ENCODE assay signal across 7 mouse cellular contexts in the genomic region with DNA sequence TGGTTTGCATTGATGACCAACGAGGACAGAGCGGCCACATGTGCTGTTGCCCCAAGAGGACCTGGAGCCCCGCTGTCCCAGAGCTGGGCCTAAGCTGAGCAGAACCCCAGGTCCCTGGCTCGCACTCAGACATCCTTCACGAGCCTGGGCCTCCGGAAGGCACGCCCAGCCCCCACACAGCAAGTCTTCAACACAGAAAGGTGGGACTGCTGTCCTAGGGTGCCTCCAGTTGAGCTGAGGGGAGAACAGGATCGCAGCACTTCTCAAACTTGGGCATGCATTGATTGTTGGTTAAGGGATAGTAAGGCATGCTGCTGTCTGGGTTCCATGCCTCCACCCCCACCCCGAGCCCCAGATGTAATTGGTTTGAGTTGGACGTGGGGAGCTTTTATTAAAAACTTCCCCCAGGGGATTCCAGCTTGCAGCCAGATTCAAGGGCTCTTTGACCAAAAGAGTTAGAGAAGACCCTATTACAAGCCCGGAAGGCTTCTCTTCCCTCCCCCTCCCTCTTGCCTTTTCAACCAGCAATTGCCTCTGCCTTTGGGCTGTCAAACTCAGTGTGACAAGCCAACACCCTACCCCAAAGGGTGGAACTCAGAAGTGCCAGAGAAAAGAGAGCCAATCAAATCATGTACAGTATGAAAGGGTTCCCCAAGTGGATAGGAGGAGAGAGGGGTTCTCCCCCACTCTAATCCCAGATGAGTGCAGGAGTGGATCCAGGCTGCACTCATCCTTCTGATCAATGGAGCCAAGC. TPM values are rescaled to one million over a fixed set of nuclear protein-coding genes. Genes with fewer than 3 reads are reported as not detected.
A peak's percentile ranks its signal among the peaks of the same experiment; 100 is the strongest.
DNase-seq lines count a peak whose midpoint lies in the region; ATAC-seq and TF ChIP-seq lines count a peak whose summit lies in the region.

No protein-coding gene starts in this region.

- WGBS in lung, embryonic 14.5 days, result 5% methylated on average over 11 of the region's 11 CpGs
- WGBS in embryonic facial prominence, embryonic 12.5 days, result 2% methylated on average over 11 of the region's 11 CpGs
- 1% methylated on average over 11 of the region's 11 CpGs for WGBS in hindbrain, postnatal 0 days

- peak; percentile 47 for DNase-seq in lung, embryonic 14.5 days
- no peak for DNase-seq in lung, postnatal 14 days
- peak; percentile 64 for DNase-seq in hindbrain, postnatal 0 days (ENCODE audit: low spot score)
- DNase-seq in mesoderm, embryonic 11.5 days (ENCODE audit: low read depth, low spot score), result peak; percentile 35
- DNase-seq in Muller cell, postnatal 12 days (ENCODE audit: inconsistent ontology term), result no peak

- peak overlapping the region; percentile 52 for H3K4me3 ChIP-seq in lung, embryonic 14.5 days (ENCODE audit: low read depth, low read length)
- H3K4me3 ChIP-seq in embryonic facial prominence, embryonic 12.5 days, result peak overlapping the region; percentile 53
- H3K4me3 ChIP-seq in hindbrain, postnatal 0 days (ENCODE audit: low read length), result peak overlapping the region; percentile 60

- peak; percentile 82 for ATAC-seq in lung, embryonic 14.5 days (ENCODE audit: insufficient read depth)
- ATAC-seq in activated CD4-positive, CD25-positive, alpha-beta regulatory T cell, adult 4 months, result peak; percentile 42
- peak; percentile 70; the same call in 1 of the 2 replicates for ATAC-seq in embryonic facial prominence, embryonic 12.5 days (ENCODE audit: insufficient number of reproducible peaks, insufficient read depth, low FRiP score, low TSS enrichment)
- ATAC-seq in hindbrain, postnatal 0 days, result peak; percentile 82

- peaks cover 3% of the 10 kb centered on the region; the same call in 1 of the 2 replicates for H3K4me1 ChIP-seq in lung, embryonic 14.5 days (ENCODE audit: insufficient read depth)
- peaks cover 18% of the 10 kb centered on the region for H3K4me1 ChIP-seq in embryonic facial prominence, embryonic 12.5 days
- peaks cover 6% of the 10 kb centered on the region; the same call in 1 of the 2 replicates for H3K4me1 ChIP-seq in hindbrain, postnatal 0 days (ENCODE audit: insufficient read depth, low read length)

- H3K4me2 ChIP-seq in lung, embryonic 14.5 days, result peak overlapping the region; percentile 75
- peak overlapping the region; percentile 68 for H3K4me2 ChIP-seq in embryonic facial prominence, embryonic 12.5 days (replicated peaks)
- peak overlapping the region; percentile 85 for H3K4me2 ChIP-seq in hindbrain, postnatal 0 days (ENCODE audit: low read depth, low read length)

- H3K36me3 ChIP-seq in lung, embryonic 14.5 days (ENCODE audit: insufficient read depth), result no peaks in the 10 kb centered on the region
- H3K36me3 ChIP-seq in embryonic facial prominence, embryonic 12.5 days, result no peaks in the 10 kb centered on the region
- H3K36me3 ChIP-seq in hindbrain, postnatal 0 days (ENCODE audit: insufficient read depth, low read length), result no peaks in the 10 kb centered on the region

- no peaks in the 10 kb centered on the region for H3K27me3 ChIP-seq in lung, embryonic 14.5 days (ENCODE audit: insufficient read depth, low read length)
- H3K27me3 ChIP-seq in embryonic facial prominence, embryonic 12.5 days, result no peaks in the 10 kb centered on the region
- H3K27me3 ChIP-seq in hindbrain, postnatal 0 days (ENCODE audit: insufficient read depth, low read length), result no peaks in the 10 kb centered on the region

- no peaks in the 10 kb centered on the region for H3K9me3 ChIP-seq in lung, embryonic 14.5 days (ENCODE audit: low read depth, low read length)
- H3K9me3 ChIP-seq in embryonic facial prominence, embryonic 12.5 days, result no peaks in the 10 kb centered on the region
- H3K9me3 ChIP-seq in hindbrain, postnatal 0 days (ENCODE audit: low read length), result no peaks in the 10 kb centered on the region

- no peak for TF ChIP-seq CTCF in lung, embryonic 14.5 days (IDR thresholded peaks at IDR 0.05; ENCODE audit: low read depth)
- TF ChIP-seq CTCF in hindbrain, postnatal 0 days (IDR thresholded peaks at IDR 0.05; ENCODE audit: low read depth), result no peak

- peak overlapping the region; percentile 57 for H3K9ac ChIP-seq in lung, embryonic 14.5 days
- H3K9ac ChIP-seq in embryonic facial prominence, embryonic 12.5 days, result peak overlapping the region; percentile 69
- H3K9ac ChIP-seq in hindbrain, postnatal 0 days (replicated peaks; ENCODE audit: low read length), result peak overlapping the region; percentile 51

- H3K27ac ChIP-seq in lung, embryonic 14.5 days (ENCODE audit: low read depth), result peak overlapping the region; percentile 62
- peak overlapping the region; percentile 73 for H3K27ac ChIP-seq in embryonic facial prominence, embryonic 12.5 days
- H3K27ac ChIP-seq in hindbrain, postnatal 0 days, result peak overlapping the region; percentile 72

RNA-seq across cellular contexts. Expression of gene Chd9, which starts 1.0 kb away (rescaled TPM):
- polyA plus RNA-seq in lung, embryonic 14.5 days (2014; fragmentation: Nextera tagmentation; extraction: Ambion mirVana), result 72.5 and 75.0 TPM in 2 replicates
- 100 to 1,000 TPM; 117 to 118 TPM for polyA plus RNA-seq in activated CD4-positive, CD25-positive, alpha-beta regulatory T cell, adult 4 months (2017; shearing (Covaris generic))
- polyA plus RNA-seq in embryonic facial prominence, embryonic 12.5 days (2016; fragmentation: Nextera tagmentation; extraction: Ambion mirVana), result 65.3 and 67.2 TPM in 2 replicates
- total RNA-seq in hindbrain, postnatal 0 days (2014; rRNA removed), result 87.2 and 112 TPM in 2 replicates
- polyA plus RNA-seq in hindbrain, postnatal 0 days (2015; fragmentation: Nextera tagmentation; extraction: Ambion mirVana), result 103 and 106 TPM in 2 replicates

RNA-seq across cellular contexts. Expression of gene Gm19935, which starts 12.0 kb away (rescaled TPM):
- not detected in 2 replicates for polyA plus RNA-seq in lung, embryonic 14.5 days (2014; fragmentation: Nextera tagmentation; extraction: Ambion mirVana)
- polyA plus RNA-seq in activated CD4-positive, CD25-positive, alpha-beta regulatory T cell, adult 4 months (2017; shearing (Covaris generic)), result not detected
- not detected in 2 replicates for polyA plus RNA-seq in embryonic facial prominence, embryonic 12.5 days (2016; fragmentation: Nextera tagmentation; extraction: Ambion mirVana)
- 2.0 and 7.2 TPM in 2 replicates for total RNA-seq in hindbrain, postnatal 0 days (2014; rRNA removed)
- 3.9 and 5.5 TPM in 2 replicates for polyA plus RNA-seq in hindbrain, postnatal 0 days (2015; fragmentation: Nextera tagmentation; extraction: Ambion mirVana)

Comparison
In these comparisons a context has a peak if more than half of its experiments do, and no peak if none do; other contexts are left out.
1. DNase-seq: peak in lung, embryonic 14.5 days (single experiment), hindbrain, postnatal 0 days (single experiment) and mesoderm, embryonic 11.5 days (single experiment); none in lung, postnatal 14 days (single experiment) and Muller cell, postnatal 12 days (single experiment).
2. Peak in every context shown above with its lines, with median percentiles within 50 percentile points of each other: ATAC-seq, H3K27ac ChIP-seq, H3K4me2 ChIP-seq, H3K4me3 ChIP-seq and H3K9ac ChIP-seq.